Mouse (Mus musculus): ENCODE measurements at regions not wholly inside any gene's neighbourhood (a gene's known extent, or its start where the extent isn't known, plus 50 kb on each side); places are given as distances from the start of the nearest gene placed in this dataset.
"Not testable (repeated sequence)": the region's sequence is repeated elsewhere in the genome, so short reads cannot be mapped to it uniquely, and the experiment has no call there.

- no peaks in the 10 kb centered on the region for H3K4me1 ChIP-seq
- DNase-seq (ENCODE audit: low spot score), result no peak
- no peak overlapping the region for H3K4me3 ChIP-seq
- no peaks in the 10 kb centered on the region for H3K27me3 ChIP-seq (ENCODE audit: low read depth, poor library complexity, severe bottlenecking)
- H3K27ac ChIP-seq, result no peak overlapping the region
- no peaks in the 10 kb centered on the region for H3K9me3 ChIP-seq (replicated peaks)
- H3K36me3 ChIP-seq, result no peaks in the 10 kb centered on the region
- 93% methylated on average over 7 of the region's 7 CpGs for WGBS
Observed at GRCm38 (mm10) chr9:31645114-31645513, 180.9 kb upstream of the Tmem45b start.

- H3K9me3 ChIP-seq (replicated peaks), result no peaks in the 10 kb centered on the region
- no peaks in the 10 kb centered on the region for H3K27me3 ChIP-seq (ENCODE audit: low read depth, poor library complexity, severe bottlenecking)
- no peaks in the 10 kb centered on the region for H3K4me1 ChIP-seq
- no peak overlapping the region for H3K27ac ChIP-seq
- no peak for DNase-seq (ENCODE audit: low spot score)
- H3K4me3 ChIP-seq, result no peak overlapping the region
- H3K36me3 ChIP-seq, result no peaks in the 10 kb centered on the region
- 81% methylated on average over 3 of the region's 3 CpGs for WGBS
Observed at GRCm38 (mm10) chr9:31644106-31644505, 179.8 kb upstream of the Tmem45b start.

GRCm38 (mm10) chr9:31642169-31642568 lies 177.9 kb upstream of the Tmem45b start:
- no peak for DNase-seq (ENCODE audit: low spot score)
- Histone ChIP-seq H3K4me1 (no peaks in the 10 kb centered on the region), H3K4me3 (no peak overlapping the region), H3K27ac (no peak overlapping the region), H3K27me3 (ENCODE audit: low read depth, poor library complexity, severe bottlenecking) (no peaks in the 10 kb centered on the region), H3K9me3 (replicated peaks) (no peaks in the 10 kb centered on the region), H3K36me3 (no peaks in the 10 kb centered on the region)
- WGBS, result 84% methylated on average over 4 of the region's 4 CpGs

- no peaks in the 10 kb centered on the region for H3K27me3 ChIP-seq (ENCODE audit: low read depth, poor library complexity, severe bottlenecking)
Observed at GRCm38 (mm10) chr9:31628291-31628690, 164.0 kb upstream of the Tmem45b start.

GRCm38 (mm10) chr9:31621553-31621952 lies 157.3 kb upstream of the Tmem45b start:
- H3K4me3 ChIP-seq; H3K9me3 ChIP-seq (replicated peaks); H3K36me3 ChIP-seq; H3K4me1 ChIP-seq; H3K27me3 ChIP-seq (ENCODE audit: low read depth, poor library complexity, severe bottlenecking); H3K27ac ChIP-seq; DNase-seq (ENCODE audit: low spot score): not testable (repeated sequence)
- 92% methylated on average over 7 of the region's 7 CpGs for WGBS

More at GRCm38 (mm10) chr9:31628291-31628690, 164.0 kb upstream of the Tmem45b start:
- WGBS, result 88% methylated on average over 6 of the region's 6 CpGs
- H3K4me1 ChIP-seq, result no peaks in the 10 kb centered on the region
- no peaks in the 10 kb centered on the region for H3K36me3 ChIP-seq
- no peak overlapping the region for H3K27ac ChIP-seq
- peak; percentile 15 for DNase-seq (ENCODE audit: low spot score)
- H3K4me3 ChIP-seq, result no peak overlapping the region
- H3K9me3 ChIP-seq (replicated peaks), result no peaks in the 10 kb centered on the region

GRCm38 (mm10) chr9:31619344-31619743 lies 155.1 kb upstream of the Tmem45b start:
- Histone ChIP-seq H3K9me3 (replicated peaks) (no peaks in the 10 kb centered on the region), H3K27me3 (ENCODE audit: low read depth, poor library complexity, severe bottlenecking) (no peaks in the 10 kb centered on the region), H3K27ac (no peak overlapping the region), H3K4me1 (peaks cover 3% of the 10 kb centered on the region), H3K36me3 (no peaks in the 10 kb centered on the region), H3K4me3 (no peak overlapping the region)
- no peak for DNase-seq (ENCODE audit: low spot score)
- WGBS, result 80% methylated on average over 6 of the region's 6 CpGs

GRCm38 (mm10) chr9:31614250-31614945 lies 150.1 kb upstream of the Tmem45b start:
- H3K27ac ChIP-seq, result peak overlapping the region; percentile 37; the same call in 1 of the 2 replicates
- WGBS, result 57% methylated on average over 13 of the region's 13 CpGs
- no peak overlapping the region for H3K4me3 ChIP-seq
- no peak for DNase-seq (ENCODE audit: low spot score)
- no peaks in the 10 kb centered on the region for H3K36me3 ChIP-seq
- no peaks in the 10 kb centered on the region for H3K27me3 ChIP-seq (ENCODE audit: low read depth, poor library complexity, severe bottlenecking)
- H3K9me3 ChIP-seq (replicated peaks), result no peaks in the 10 kb centered on the region
- H3K4me1 ChIP-seq, result peaks cover 20% of the 10 kb centered on the region

GRCm38 (mm10) chr9:31611036-31611695 lies 146.9 kb upstream of the Tmem45b start:
- Histone ChIP-seq H3K4me1 (peaks cover 23% of the 10 kb centered on the region), H3K9me3 (replicated peaks) (no peaks in the 10 kb centered on the region), H3K36me3 (no peaks in the 10 kb centered on the region), H3K27me3 (ENCODE audit: low read depth, poor library complexity, severe bottlenecking) (no peaks in the 10 kb centered on the region), H3K27ac (peak overlapping the region; percentile 36; the same call in 1 of the 2 replicates), H3K4me3 (no peak overlapping the region)
- WGBS, result 84% methylated on average over 8 of the region's 8 CpGs
- no peak for DNase-seq (ENCODE audit: low spot score)

GRCm38 (mm10) chr9:31610631-31611030 lies 146.4 kb upstream of the Tmem45b start:
- no peaks in the 10 kb centered on the region for H3K27me3 ChIP-seq (ENCODE audit: low read depth, poor library complexity, severe bottlenecking)

GRCm38 (mm10) chr9:31610212-31610611 lies 145.9 kb upstream of the Tmem45b start:
- 78% methylated on average over 1 of the region's 1 CpGs for WGBS
- no peak for DNase-seq (ENCODE audit: low spot score)
- Histone ChIP-seq H3K27me3 (ENCODE audit: low read depth, poor library complexity, severe bottlenecking) (no peaks in the 10 kb centered on the region), H3K9me3 (replicated peaks) (no peaks in the 10 kb centered on the region), H3K4me1 (peaks cover 23% of the 10 kb centered on the region), H3K36me3 (no peaks in the 10 kb centered on the region), H3K4me3 (no peak overlapping the region), H3K27ac (no peak overlapping the region)

More at GRCm38 (mm10) chr9:31610631-31611030, 146.4 kb upstream of the Tmem45b start:
- DNase-seq (ENCODE audit: low spot score), result no peak
- H3K4me3 ChIP-seq, result no peak overlapping the region
- 60% methylated on average over 4 of the region's 4 CpGs for WGBS
- 0 out of 2 replicates have a peak overlapping the region, but pooled peaks have one; percentile 36 for H3K27ac ChIP-seq
- peaks cover 23% of the 10 kb centered on the region for H3K4me1 ChIP-seq
- no peaks in the 10 kb centered on the region for H3K36me3 ChIP-seq
- H3K9me3 ChIP-seq (replicated peaks), result no peaks in the 10 kb centered on the region

- Histone ChIP-seq H3K36me3 (no peaks in the 10 kb centered on the region), H3K4me3 (no peak overlapping the region), H3K9me3 (replicated peaks) (no peaks in the 10 kb centered on the region), H3K27me3 (ENCODE audit: low read depth, poor library complexity, severe bottlenecking) (no peaks in the 10 kb centered on the region), H3K4me1 (peaks cover 23% of the 10 kb centered on the region), H3K27ac (no peak overlapping the region)
- no peak for DNase-seq (ENCODE audit: low spot score)
- WGBS, result 84% methylated on average over 3 of the region's 3 CpGs
Observed at GRCm38 (mm10) chr9:31609731-31610130, 145.5 kb upstream of the Tmem45b start.

- Histone ChIP-seq H3K27ac (no peak overlapping the region), H3K9me3 (replicated peaks) (no peaks in the 10 kb centered on the region), H3K4me3 (no peak overlapping the region), H3K4me1 (peaks cover 15% of the 10 kb centered on the region), H3K36me3 (no peaks in the 10 kb centered on the region), H3K27me3 (ENCODE audit: low read depth, poor library complexity, severe bottlenecking) (no peaks in the 10 kb centered on the region)
- peak; percentile 24 for DNase-seq (ENCODE audit: low spot score)
- 59% methylated on average over 8 of the region's 8 CpGs for WGBS
Observed at GRCm38 (mm10) chr9:31608084-31608870, 144.0 kb upstream of the Tmem45b start.

GRCm38 (mm10) chr9:31606936-31607335 lies 142.7 kb upstream of the Tmem45b start:
- Histone ChIP-seq H3K27me3 (ENCODE audit: low read depth, poor library complexity, severe bottlenecking) (no peaks in the 10 kb centered on the region), H3K4me1 (peaks cover 15% of the 10 kb centered on the region)
- peak; percentile 20 for DNase-seq (ENCODE audit: low spot score)

More at GRCm38 (mm10) chr9:31606936-31607335, 142.7 kb upstream of the Tmem45b start:
- no peaks in the 10 kb centered on the region for H3K36me3 ChIP-seq
- WGBS, result 89% methylated on average over 6 of the region's 6 CpGs
- H3K27ac ChIP-seq, result no peak overlapping the region
- no peak overlapping the region for H3K4me3 ChIP-seq
- no peaks in the 10 kb centered on the region for H3K9me3 ChIP-seq (replicated peaks)

All from limb, embryonic 10.5 days (tissue).